Mouse (Mus musculus) megakaryocyte-erythroid progenitor cell, adult 5 weeks (primary cell): ENCODE data around the gene Gipr. TPM values are rescaled to one million over a fixed set of nuclear protein-coding genes. Genes with fewer than 3 reads are reported as not detected.

Experiments
- polyA plus RNA-seq: library from polyadenylated mRNA; stranded (reverse); fragments of >175 nt; gene quantifications from 2 replicates; pipeline ENCODE4 v1.2.3, GENCODE M21; 2012

Gene Gipr
- polyA plus RNA-seq: 0.02 and 0.15 TPM in 2 replicates

GRCm38 (mm10) chr7:19165656-19166423 lies at the start of gene Gipr:
Gene Gipr (minus strand): TSS chr7:19166127.

DNA sequence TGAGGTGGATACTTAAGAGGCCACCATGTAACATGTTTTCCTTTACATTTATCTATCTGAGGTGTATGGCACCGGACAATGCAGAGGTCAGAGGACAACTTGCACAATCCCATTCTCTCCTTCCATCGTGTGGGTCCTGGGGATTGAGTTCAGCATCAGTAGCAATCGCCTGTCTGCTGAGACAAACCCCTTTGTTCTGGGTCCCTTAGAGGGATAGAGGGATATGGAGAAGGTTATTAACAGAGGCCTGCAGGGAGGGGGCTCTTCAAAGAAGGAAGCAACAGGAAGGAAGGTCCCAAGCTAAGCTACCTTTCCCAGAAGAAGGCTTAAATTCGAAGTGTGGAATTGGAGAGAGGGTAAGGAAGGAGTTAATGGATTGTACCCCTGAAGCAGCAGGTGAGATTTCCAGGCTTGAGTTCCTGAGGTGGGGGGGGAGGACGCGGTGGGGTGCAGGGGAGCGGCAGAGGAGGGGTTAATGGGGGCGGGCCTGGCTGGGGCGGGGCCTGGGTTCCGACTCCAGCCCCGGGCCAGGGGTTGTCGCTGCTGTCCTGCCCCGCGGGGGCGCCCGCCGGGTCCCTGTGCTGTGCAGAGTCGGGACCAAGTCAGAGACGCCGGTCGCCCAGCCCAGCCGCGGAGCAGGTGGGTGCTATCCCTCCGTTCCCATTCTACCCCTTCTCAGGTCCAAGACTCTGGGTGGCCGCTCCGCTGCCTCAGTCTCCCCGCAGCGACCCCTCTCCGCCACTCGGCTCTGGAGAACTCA lies 46.2 kb upstream of the Gipr start, which contains the start of gene Gpr4:
Gene Gpr4, plus strand, starts transcription at position 543 of the 760 bp plus-strand sequence.

GRCm38 (mm10) chr7:19175708-19176515 lies 10.0 kb upstream of the Gipr start, which contains the start of gene Eml2:
Gene Eml2 (plus strand): TSS chr7:19176421.

DNA sequence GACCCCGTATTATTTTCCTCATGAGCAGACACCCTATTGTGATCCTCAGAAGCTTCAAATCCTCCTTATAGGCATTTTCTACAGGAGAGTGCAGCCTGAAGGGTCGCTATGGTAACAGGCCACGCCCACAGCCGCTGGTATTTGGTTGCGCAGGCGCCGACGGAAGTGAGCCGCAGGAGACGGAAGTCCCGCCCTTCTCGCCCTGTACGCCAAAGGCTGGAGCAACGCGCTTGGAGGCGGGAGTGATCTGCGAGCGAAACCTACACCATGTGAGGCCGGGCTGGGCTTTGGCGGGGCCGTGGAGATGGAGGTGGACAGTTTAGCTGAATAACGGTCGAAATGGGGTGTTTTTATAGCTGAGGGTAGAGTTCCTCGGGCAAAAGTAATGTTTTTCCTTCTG lies 16.3 kb downstream of the Gipr start, which contains the start of gene Snrpd2:
Gene Snrpd2, plus strand, starts transcription at position 97 of the 400 bp plus-strand sequence.

DNA sequence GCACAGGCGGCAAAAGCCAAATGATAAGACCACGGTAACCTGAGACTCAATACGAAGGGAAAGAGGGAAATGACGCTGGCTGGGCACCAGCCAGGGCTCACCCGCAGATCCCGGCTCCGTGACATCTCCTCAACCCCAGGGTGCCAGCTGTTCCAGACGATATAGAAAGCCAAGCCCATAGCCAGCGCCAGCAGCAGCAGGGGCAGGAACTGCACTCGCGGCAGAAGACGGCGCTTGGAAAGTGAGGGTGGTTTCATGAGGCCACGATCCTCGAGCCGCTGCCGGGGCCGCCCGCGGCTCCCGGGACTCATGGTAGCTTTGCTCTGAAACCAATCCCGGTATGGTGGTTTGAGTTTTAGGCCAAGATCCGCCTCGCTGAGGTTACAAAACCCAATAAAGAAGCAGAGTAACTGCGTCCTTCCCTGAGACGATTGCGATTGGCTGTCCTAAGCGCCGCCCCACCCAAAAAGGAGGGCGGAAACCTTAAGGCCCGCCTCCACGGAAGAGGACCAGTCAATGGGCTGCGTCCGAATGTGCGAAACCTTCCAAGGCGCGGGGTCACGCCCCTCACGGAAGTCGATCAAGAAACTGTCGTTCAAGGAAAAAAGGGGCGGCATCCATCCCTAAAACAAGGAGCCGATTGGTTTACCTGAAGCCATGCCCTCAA lies 16.9 kb downstream of the Gipr start, which contains the start of gene Qpctl:
Gene Qpctl, minus strand, starts transcription at position 417 of the 667 bp plus-strand sequence.

DNA sequence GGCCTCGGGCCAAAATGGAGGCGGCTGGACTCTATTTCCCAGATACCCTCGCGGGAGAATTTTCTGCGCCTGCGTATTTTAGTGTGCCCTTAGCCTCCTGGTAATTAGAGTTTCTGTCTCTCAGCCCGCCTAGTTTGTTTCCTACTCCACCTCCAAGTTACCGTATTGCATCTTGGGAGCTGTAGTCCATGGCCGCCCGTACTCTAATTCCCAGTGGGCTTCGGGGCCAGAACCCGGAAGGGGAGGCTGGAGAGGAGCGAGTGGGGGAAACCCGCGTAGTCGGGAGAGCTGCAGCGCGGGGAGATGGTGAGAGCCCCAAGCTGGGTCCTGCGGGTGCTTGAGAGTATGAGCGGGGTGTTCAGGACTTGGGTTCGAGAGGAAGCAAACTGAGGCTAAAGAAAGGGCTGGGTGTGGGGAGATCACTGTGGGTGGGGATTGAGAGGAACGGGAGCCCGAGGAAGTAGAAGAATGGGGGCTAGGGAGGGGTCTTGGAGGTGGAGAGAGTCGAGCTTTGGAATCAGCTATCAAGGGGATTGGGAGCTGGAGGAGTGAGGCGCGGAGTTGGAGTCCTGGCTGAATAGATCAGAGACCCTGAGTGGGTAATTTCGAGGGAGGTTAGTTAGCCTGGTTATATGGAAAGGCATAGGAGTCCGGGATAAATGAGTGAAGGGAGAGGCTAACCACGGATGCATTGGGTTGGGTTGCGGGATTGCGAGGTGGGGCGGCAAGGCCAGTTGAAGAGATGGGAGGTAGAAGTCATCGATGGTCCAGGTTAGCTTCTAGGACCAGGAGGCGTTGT lies 46.1 kb downstream of the Gipr start, which contains the start of gene Fbxo46:
Gene Fbxo46, plus strand, starts transcription at position 229 of the 799 bp plus-strand sequence.

DNA sequence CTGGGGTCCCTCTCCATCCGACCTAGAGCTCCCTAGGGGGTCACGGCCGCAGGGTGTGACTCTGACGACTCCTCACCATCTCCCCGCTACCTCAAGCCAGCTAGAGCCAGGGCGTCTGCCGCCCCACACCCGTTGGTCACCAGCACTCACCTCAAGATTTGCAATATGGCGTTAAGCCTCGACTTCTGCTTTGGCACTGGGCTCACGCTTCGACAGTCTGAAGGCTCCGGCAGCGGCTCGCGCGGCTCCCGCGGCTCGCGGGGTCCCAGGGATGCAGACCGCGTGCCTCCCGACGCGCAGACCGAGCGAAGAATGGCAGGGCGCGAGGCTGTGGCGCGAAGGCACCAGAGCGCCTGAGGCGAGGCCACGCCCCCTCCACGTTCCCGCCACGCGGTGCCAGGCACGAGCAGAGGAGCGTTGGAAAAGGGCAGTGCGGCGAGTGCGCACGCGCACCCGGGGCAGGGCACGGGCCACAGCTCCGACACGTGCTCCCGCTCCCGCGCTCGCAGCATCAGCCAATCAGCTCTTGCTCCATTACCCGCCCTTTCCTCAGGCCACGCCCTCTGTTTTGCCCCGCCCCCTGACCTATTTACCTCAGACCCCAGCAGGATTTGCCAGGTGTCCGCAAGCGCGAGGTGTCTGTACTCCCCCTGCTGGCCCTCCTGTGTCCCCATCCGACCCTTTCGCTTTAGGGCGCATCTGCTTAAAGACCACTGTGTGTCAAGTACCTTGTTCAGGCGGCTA lies 47.7 kb downstream of the Gipr start, which contains the start of gene Gm4969:
Gene Gm4969, minus strand, starts transcription at position 341 of the 744 bp plus-strand sequence.

Other genes with a start within 250 kb of the Gipr start
- gene Nova2, start 240.2 kb downstream of the Gipr start, polyA plus RNA-seq: 0.02 and 0.05 TPM in 2 replicates
- not detected in 2 replicates for gene Nanos2, start 178.7 kb downstream of the Gipr start, polyA plus RNA-seq
- gene Mypop, start 174.9 kb downstream of the Gipr start, polyA plus RNA-seq: 0.44 and 0.51 TPM in 2 replicates
- 99.0 and 114 TPM in 2 replicates for gene Irf2bp1, start 162.1 kb downstream of the Gipr start, polyA plus RNA-seq
- not detected in 2 replicates for gene Foxa3, start 142.6 kb downstream of the Gipr start, polyA plus RNA-seq
- 198 and 236 TPM in 2 replicates for gene Sympk, start 141.8 kb downstream of the Gipr start, polyA plus RNA-seq
- 0.05 TPM in 1 of 2 replicates, not detected in the other for gene Rsph6a, start 111.4 kb downstream of the Gipr start, polyA plus RNA-seq
- gene Dmwd, start 89.9 kb downstream of the Gipr start, polyA plus RNA-seq: 41.0 and 66.8 TPM in 2 replicates
- gene Dmpk, start 82.3 kb downstream of the Gipr start, polyA plus RNA-seq: 13.5 and 23.0 TPM in 2 replicates
- 13.5 and 23.0 TPM in 2 replicates for gene Six5, start 71.5 kb downstream of the Gipr start, polyA plus RNA-seq
- 0.06 TPM in 1 of 2 replicates, not detected in the other for gene Gm4969, start 47.8 kb downstream of the Gipr start, polyA plus RNA-seq
- gene Fbxo46, start 46.3 kb downstream of the Gipr start, polyA plus RNA-seq: 16.3 and 20.9 TPM in 2 replicates
- gene Qpctl, start 16.8 kb downstream of the Gipr start, polyA plus RNA-seq: 11.6 and 14.2 TPM in 2 replicates
- gene Snrpd2, start 16.4 kb downstream of the Gipr start, polyA plus RNA-seq: 52.2 and 53.2 TPM in 2 replicates
- gene Eml2, start 10.3 kb upstream of the Gipr start, polyA plus RNA-seq: 19.2 and 24.7 TPM in 2 replicates
- gene Gpr4, start 46.4 kb upstream of the Gipr start, polyA plus RNA-seq: 0.10 and 0.34 TPM in 2 replicates
- gene Opa3, start 62.2 kb upstream of the Gipr start, polyA plus RNA-seq: 15.0 and 16.4 TPM in 2 replicates
- 292 and 301 TPM in 2 replicates for gene Vasp, start 105.7 kb upstream of the Gipr start, polyA plus RNA-seq
- gene Ppm1n, start 113.9 kb upstream of the Gipr start, polyA plus RNA-seq: 0.04 and 1.4 TPM in 2 replicates
- gene Rtn2, start 116.5 kb upstream of the Gipr start, polyA plus RNA-seq: 0.21 and 0.27 TPM in 2 replicates
- gene Fosb, start 143.9 kb upstream of the Gipr start, polyA plus RNA-seq: 1,389 and 2,050 TPM in 2 replicates
- 101 and 103 TPM in 2 replicates for gene Ercc1, start 178.7 kb upstream of the Gipr start, polyA plus RNA-seq
- 27.5 and 29.4 TPM in 2 replicates for gene Cd3eap, start 193.4 kb upstream of the Gipr start, polyA plus RNA-seq
- 25.2 and 26.0 TPM in 2 replicates for gene Ppp1r13l, start 193.6 kb upstream of the Gipr start, polyA plus RNA-seq
- gene Ercc2, start 215.9 kb upstream of the Gipr start, polyA plus RNA-seq: 53.5 and 65.8 TPM in 2 replicates
- 0.63 and 0.65 TPM in 2 replicates for gene Klc3, start 238.0 kb upstream of the Gipr start, polyA plus RNA-seq
- 3.2 and 3.9 TPM in 2 replicates for gene Ckm, start 238.6 kb upstream of the Gipr start, polyA plus RNA-seq